Mouse (Mus musculus): Measurements from ENCODE around the gene Rab32.
"Not testable (repeated sequence)": the region's sequence is repeated elsewhere in the genome, so short reads cannot be mapped to it uniquely, and the experiment has no call there.

Gene Rab32

DNA sequence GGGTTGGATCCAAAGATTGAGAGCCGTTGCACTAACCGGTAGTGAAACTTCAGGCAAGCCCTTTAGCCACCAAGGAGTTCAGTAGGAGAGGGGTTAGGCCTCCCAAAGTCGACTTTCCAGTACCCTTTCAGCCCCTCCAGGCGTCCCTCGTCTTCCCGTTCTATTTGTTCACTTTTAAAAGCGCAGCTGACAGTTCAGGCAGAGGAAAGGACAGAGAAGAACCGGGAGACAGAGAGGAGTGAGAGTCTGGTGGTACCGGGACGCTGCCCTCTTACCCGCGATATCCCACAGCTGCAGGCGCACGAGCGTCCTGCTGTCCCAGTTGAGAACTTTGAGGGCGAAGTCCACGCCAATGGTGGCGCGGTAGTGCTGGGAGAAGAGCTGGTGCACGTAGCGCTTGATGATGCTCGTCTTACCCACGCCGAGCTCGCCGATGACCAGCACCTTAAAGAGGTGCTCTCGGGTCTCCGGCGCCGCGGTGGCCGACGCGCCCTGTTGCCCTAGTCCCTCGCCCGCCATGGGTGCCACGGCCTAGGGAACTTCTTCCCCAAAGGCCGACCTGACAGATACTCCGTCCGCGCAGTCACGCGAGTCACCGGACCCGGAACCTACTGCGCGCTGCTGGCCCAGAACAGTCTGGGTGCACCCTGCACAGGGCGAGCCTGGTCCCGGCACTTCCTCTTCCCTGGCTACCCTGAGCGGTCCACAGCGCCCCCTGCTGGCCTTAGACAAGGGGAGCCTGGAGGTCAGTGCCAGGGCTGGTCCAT, at the start of gene Rab32:
Rab32 (minus strand) TSS at position 696 of the 767 bp plus-strand sequence.
- peak; percentile 92 to 93 for DNase-seq (ENCODE audit: low spot score in 2 of 2)

- DNase-seq (ENCODE audit: low spot score in 2 of 2): no peak
These were observed 42.7 kb upstream of the Rab32 start for GRCm38 (mm10) chr10:10600771-10601170.

- DNase-seq (ENCODE audit: low spot score in 2 of 2): not testable (repeated sequence)
These were observed 39.4 kb upstream of the Rab32 start for GRCm38 (mm10) chr10:10597495-10597894.

DNA sequence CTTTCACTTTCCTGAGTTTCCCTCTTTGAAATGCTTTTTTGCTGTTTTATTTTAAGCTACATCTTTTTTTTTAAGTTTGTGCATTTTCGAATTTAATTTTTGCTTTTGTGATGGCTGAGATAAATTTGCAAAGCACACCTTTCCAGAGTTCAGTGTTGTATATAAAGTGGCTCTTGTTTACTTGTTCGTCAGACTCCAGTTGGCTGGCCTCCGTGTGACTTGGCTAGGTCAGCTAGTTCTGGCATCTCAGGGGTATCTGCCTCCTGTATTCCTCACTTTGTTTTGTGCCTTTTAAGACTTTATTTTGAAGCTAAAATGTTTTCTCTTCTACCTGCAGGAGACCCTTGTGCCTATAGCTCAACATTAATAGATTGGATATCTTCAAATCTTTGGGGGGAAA, 22.7 kb upstream of the Rab32 start:
- DNase-seq (ENCODE audit: low spot score in 2 of 2): no peak

GRCm38 (mm10) chr10:10579821-10580220, 21.8 kb upstream of the Rab32 start:
- DNase-seq (ENCODE audit: low spot score in 2 of 2): no peak

DNA sequence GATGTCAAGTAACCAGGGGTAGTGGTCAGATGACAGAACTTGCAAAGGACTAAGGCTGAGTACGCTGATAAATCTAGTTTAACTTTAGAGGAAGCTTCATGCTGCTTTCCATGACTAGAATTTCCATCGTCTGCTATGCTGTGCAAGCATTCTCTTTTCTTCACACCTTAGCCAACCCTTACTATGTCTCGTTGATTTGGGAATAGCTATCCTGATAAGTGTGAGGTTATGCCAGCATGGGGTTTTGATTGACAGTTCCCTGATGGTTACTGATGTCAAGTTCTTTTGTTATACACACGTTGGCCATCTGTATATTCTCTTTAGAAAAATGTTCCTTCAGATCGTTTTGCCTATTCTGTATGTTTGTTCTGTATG, 259 bp upstream of the Rab32 start:
- no peak for DNase-seq (ENCODE audit: low spot score in 2 of 2)

DNA sequence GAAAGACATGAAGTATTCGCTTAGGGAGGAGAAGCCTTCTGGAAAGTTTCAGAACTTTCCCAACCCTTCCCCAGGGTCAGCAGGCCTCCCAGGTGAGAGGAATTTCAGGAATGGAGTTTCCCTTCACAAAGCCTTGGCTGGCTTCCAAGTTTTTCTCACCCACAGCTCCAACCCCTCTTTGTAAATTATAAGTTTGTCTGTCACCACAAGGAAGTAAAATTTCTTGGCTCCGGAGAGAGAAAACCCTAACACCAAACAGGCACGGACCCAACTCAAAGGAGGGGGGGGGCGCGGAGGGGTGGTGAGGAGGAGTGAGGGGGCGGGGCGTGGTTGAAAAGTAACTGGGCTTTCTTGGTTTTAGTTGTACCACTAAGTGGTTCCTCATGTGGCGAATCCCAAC, 980 bp downstream of the Rab32 start:
- DNase-seq (ENCODE audit: low spot score in 2 of 2): peak in 1 of 2 experiments; percentile 1

DNA sequence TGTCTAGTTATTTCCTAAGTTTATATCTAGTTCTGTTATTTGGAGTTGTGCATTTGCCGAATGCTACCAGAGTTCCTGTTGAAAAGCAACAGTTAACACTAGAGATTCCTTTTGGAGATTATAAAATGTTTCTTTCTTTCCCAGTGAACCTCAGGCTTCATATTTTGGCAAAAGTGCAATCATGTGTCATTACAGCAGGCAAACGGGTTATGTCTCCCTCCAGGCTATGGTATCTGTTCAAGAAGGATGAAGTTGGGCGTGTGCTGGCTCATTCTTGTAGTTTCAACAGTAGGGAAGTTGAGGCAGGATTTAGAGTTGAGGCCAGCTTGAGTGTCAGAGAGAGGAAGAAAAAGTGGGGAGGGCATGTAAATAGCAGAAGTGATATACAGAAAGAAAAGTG, 2.4 kb downstream of the Rab32 start:
- DNase-seq (ENCODE audit: low spot score in 2 of 2): no peak

- DNase-seq (ENCODE audit: low spot score in 2 of 2): no peak
These were observed 2.8 kb downstream of the Rab32 start for GRCm38 (mm10) chr10:10555221-10555620.

DNA sequence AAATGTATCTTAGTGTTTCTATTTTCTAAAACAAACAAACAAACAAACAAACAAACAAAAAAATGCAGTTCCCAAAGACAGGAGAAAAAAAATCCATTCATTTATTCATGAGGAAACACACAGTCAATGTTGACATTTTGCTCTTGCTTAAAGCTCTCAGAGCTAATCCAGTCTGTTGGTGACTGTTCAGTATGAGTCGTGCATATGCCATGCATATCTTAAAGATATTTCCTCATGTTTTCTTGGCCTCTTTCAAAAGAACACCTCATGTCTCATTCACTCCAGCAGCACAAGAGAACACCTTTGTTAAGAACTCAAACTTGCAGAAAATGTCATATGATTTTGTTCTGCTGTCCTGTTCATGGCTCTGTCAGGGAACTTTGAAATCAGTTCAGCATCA, 7.9 kb downstream of the Rab32 start:
- no peak for DNase-seq (ENCODE audit: low spot score in 2 of 2)

DNA sequence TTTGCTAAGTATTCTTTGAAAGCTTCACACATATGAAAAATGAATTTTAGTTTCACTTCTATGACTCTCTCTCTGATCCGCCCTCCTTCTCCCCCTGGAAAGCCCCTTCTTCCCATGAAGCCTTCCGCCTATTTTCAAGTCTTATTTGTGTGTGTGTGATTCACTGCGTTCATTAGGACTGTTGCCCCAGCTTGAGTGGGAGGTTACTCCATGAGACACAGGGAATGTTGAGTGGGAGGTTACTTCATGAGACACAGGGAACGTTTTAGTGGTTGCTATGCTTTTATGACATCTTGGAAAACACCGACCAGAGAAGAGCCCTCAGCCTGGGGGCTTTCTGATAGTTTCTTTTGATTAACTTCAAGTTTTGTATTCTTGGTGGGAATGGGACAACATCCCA, 11.4 kb downstream of the Rab32 start:
- DNase-seq (ENCODE audit: low spot score in 2 of 2): no peak

DNA sequence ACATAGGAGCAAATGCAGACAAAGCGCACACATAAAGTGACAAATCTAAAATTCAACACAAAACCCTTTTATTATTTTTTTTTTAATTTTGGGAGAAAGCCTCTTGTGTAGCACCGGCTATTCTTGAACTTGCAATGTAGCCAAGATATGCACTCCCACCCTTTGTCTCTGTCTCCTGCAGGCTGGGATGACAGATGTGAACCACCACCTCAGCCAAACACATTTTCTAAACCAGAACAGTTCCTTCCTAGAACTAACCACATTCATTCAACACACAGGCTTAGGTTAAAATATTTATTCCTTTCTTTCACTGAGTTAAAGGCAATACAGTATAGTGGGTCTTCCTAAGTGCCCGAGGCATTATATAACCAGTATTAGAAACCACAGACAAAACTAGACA, 13.1 kb downstream of the Rab32 start:
- DNase-seq (ENCODE audit: low spot score in 2 of 2): no peak

Measured in cerebellum, postnatal 4 days (tissue).